Mouse (Mus musculus) mature B cell (primary cell): Measurements from ENCODE around the gene Nhsl1.
"Not testable (repeated sequence)": the region's sequence is repeated elsewhere in the genome, so short reads cannot be mapped to it uniquely, and the experiment has no call there.

Experiments used
- in situ Hi-C: fragments of 300-500 bp; cut with MboI; formaldehyde crosslinking; loops from 2 replicates; pipeline ENCODE4 v1.14.3; 2019

Nhsl1 gene

GRCm38 (mm10) chr10:18437584-18437983, 118.8 kb downstream of the Nhsl1 start:
- in situ Hi-C loops: no loop called here

GRCm38 (mm10) chr10:18445603-18446358, 127.0 kb downstream of the Nhsl1 start:
- in situ Hi-C loops: no loop called here

GRCm38 (mm10) chr10:18446359-18446820, 127.6 kb downstream of the Nhsl1 start:
- in situ Hi-C loops: no loop called here

GRCm38 (mm10) chr10:18447299-18447698, 128.5 kb downstream of the Nhsl1 start:
- in situ Hi-C loops: no loop called here

- in situ Hi-C loops: not testable (repeated sequence)
Observed at GRCm38 (mm10) chr10:18448896-18449295, 130.1 kb downstream of the Nhsl1 start.

GRCm38 (mm10) chr10:18453380-18453779, 134.6 kb downstream of the Nhsl1 start:
- in situ Hi-C loops: no loop called here

GRCm38 (mm10) chr10:18454161-18454560, 135.4 kb downstream of the Nhsl1 start:
- in situ Hi-C loops: no loop called here

- in situ Hi-C loops: no loop called here
Observed at GRCm38 (mm10) chr10:18455301-18455920, 136.6 kb downstream of the Nhsl1 start.

GRCm38 (mm10) chr10:18457808-18458475, 139.2 kb downstream of the Nhsl1 start:
- in situ Hi-C loops: no loop called here

- in situ Hi-C loops: no loop called here
Observed at GRCm38 (mm10) chr10:18461336-18461735, 142.6 kb downstream of the Nhsl1 start.

GRCm38 (mm10) chr10:18463071-18463841, 144.5 kb downstream of the Nhsl1 start:
- in situ Hi-C loops: no loop called here

GRCm38 (mm10) chr10:18468396-18468795, 149.6 kb downstream of the Nhsl1 start:
- in situ Hi-C loops: no loop called here

- in situ Hi-C loops: no loop called here
Observed at GRCm38 (mm10) chr10:18469279-18470135, 150.7 kb downstream of the Nhsl1 start.

- in situ Hi-C loops: no loop called here
Observed at GRCm38 (mm10) chr10:18470351-18471060, 151.7 kb downstream of the Nhsl1 start.

GRCm38 (mm10) chr10:18471648-18472047, 152.9 kb downstream of the Nhsl1 start:
- in situ Hi-C loops: no loop called here

- in situ Hi-C loops: no loop called here
Observed at GRCm38 (mm10) chr10:18475126-18475525, 156.3 kb downstream of the Nhsl1 start.

GRCm38 (mm10) chr10:18478294-18478693, 159.5 kb downstream of the Nhsl1 start:
- in situ Hi-C loops: no loop called here

- in situ Hi-C loops: no loop called here
Observed at GRCm38 (mm10) chr10:18479285-18479684, 160.5 kb downstream of the Nhsl1 start.

GRCm38 (mm10) chr10:18480836-18481235, 162.1 kb downstream of the Nhsl1 start:
- in situ Hi-C loops: no loop called here

- in situ Hi-C loops: no loop called here
Observed at GRCm38 (mm10) chr10:18482558-18483141, 163.9 kb downstream of the Nhsl1 start.
